Mouse (Mus musculus): ENCODE data around the gene Rbfox1. TPM values are rescaled to one million over a fixed set of nuclear protein-coding genes. Genes with fewer than 3 reads are reported as not detected.

Rbfox1 gene
- polyA plus RNA-seq, 1 experiment, result 0.22 TPM

DNA sequence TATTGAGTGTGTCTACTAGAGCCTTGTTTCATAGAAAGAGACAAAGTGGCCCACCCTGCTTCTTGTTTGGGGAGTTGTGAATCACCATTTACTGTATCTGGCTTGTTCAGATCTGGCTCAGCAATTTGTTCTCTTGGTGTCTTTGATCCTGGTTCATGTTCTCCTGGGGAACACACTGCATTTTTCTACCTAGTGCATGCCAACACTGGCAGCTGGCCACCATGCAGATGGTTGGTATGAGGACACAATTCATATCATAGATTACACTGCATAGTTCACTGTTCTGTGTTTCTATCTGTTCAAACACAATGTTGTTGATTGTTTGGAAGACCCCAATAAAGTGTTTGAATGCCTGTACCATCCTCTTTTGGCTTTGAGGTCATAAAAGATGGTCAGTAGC is 948.3 kb downstream of the Rbfox1 start:
- H3ac ChIP-seq (ENCODE audit: control insufficient read depth, insufficient read length, low read depth), result no peak overlapping the region
- TF ChIP-seq FOSL1 (IDR thresholded peaks at IDR 0.05; ENCODE audit: insufficient read depth, low read length, poor library complexity, severe bottlenecking), result no peak
- TF ChIP-seq CTCF (IDR thresholded peaks at IDR 0.05; ENCODE audit: control insufficient read depth, insufficient read depth, insufficient read length), result no peak
- TF ChIP-seq CEBPB (IDR thresholded peaks at IDR 0.05; ENCODE audit: low read depth), result no peak
- TF ChIP-seq MAX (IDR thresholded peaks at IDR 0.05), result no peak
- TF ChIP-seq USF1 (IDR thresholded peaks at IDR 0.05; ENCODE audit: low read depth), result no peak
- no peak for TF ChIP-seq MYOG (IDR thresholded peaks at IDR 0.05; ENCODE audit: control insufficient read depth, extremely low read depth, insufficient read length)
- TF ChIP-seq MYOD1 (IDR thresholded peaks at IDR 0.05; ENCODE audit: control insufficient read depth, insufficient read length, low read depth), result no peak

DNA sequence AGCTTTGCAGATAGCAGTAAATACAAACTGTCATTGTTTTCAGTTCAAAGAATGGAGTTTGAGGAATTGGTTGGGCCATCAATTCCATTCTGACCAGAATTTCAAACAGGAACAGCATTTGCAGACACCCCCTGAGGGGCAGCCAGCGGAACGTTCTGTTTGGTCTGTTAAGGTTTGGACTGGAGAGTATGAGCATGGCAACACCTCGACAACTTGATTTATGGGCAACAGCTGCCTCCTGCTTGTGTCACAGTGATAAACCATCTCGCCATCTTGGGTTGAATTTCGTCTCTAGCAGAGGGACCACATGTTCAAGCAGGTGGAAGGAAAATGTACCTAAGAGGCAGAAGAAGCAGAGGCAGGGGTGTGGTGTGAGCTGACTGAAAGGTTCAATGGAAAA is 949.9 kb downstream of the Rbfox1 start:
- Histone ChIP-seq H3K79me2 (ENCODE audit: control insufficient read depth, insufficient read depth) (no peaks in the 10 kb centered on the region), H3ac (ENCODE audit: control insufficient read depth, insufficient read length, low read depth) (no peak overlapping the region), H3K79me3 (ENCODE audit: low read depth) (no peaks in the 10 kb centered on the region), H3K4me3 (ENCODE audit: insufficient read depth, poor library complexity, severe bottlenecking) (no peak overlapping the region), H3K36me3 (ENCODE audit: control insufficient read depth, insufficient read depth) (no peaks in the 10 kb centered on the region), H3K27me3 (ENCODE audit: control insufficient read depth, insufficient read depth, insufficient read length) (no peaks in the 10 kb centered on the region)
- peak; percentile 94 for TF ChIP-seq MYOD1 (IDR thresholded peaks at IDR 0.05; ENCODE audit: control insufficient read depth, insufficient read length, low read depth)
- TF ChIP-seq MAX (IDR thresholded peaks at IDR 0.05), result no peak

More for the DNA sequence above, 948.3 kb downstream of the Rbfox1 start:
- H3K4me3 ChIP-seq (ENCODE audit: insufficient read depth, poor library complexity, severe bottlenecking), result no peak overlapping the region
- no peaks in the 10 kb centered on the region for H3K27me3 ChIP-seq (ENCODE audit: control insufficient read depth, insufficient read depth, insufficient read length)
- no peaks in the 10 kb centered on the region for H3K36me3 ChIP-seq (ENCODE audit: control insufficient read depth, insufficient read depth)
- no peaks in the 10 kb centered on the region for H3K79me3 ChIP-seq (ENCODE audit: low read depth)
- no peaks in the 10 kb centered on the region for H3K79me2 ChIP-seq (ENCODE audit: control insufficient read depth, insufficient read depth)

DNA sequence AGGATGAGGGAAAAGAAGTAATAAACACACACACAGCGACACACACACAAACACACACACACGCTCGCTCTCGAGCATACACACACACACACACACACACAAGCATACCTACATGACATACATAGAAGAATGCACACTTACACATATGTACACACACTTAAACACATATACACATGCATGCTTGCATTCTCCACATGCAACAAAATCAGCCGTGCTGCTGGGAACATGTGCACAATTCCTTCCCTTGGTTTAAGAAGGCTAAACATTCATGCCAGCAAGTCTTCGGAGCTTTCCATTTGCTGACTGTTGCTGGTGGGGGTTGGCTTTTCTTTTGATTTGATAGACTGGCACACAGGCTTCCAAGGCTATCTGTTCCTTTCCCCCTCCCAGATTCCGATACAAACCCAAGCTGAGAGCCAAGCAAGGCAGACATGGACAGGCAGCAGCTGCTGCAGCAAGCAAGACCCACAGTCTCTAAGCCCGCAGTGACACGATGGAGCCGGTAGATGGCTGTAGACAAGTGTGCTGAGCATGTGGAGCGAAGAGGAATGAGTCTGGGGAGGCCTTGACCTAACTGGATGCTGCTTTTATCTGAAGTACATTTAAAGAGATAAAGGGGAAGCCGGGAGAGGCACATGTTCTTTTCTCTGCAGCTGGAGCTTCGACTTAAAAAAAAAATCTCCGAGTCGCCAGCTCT is 954.3 kb downstream of the Rbfox1 start:
- Histone ChIP-seq H3K79me3 (ENCODE audit: low read depth) (no peaks in the 10 kb centered on the region), H3K79me2 (ENCODE audit: control insufficient read depth, insufficient read depth) (no peaks in the 10 kb centered on the region), H3K36me3 (ENCODE audit: control insufficient read depth, insufficient read depth) (no peaks in the 10 kb centered on the region), H3K4me3 (ENCODE audit: insufficient read depth, poor library complexity, severe bottlenecking) (no peak overlapping the region), H3K27me3 (ENCODE audit: control insufficient read depth, insufficient read depth, insufficient read length) (no peaks in the 10 kb centered on the region), H3ac (ENCODE audit: control insufficient read depth, insufficient read length, low read depth) (no peak overlapping the region)
- TF ChIP-seq MYOG (IDR thresholded peaks at IDR 0.05; ENCODE audit: control insufficient read depth, extremely low read depth, insufficient read length) (no peak), MAX (IDR thresholded peaks at IDR 0.05) (no peak), CTCF (IDR thresholded peaks at IDR 0.05; ENCODE audit: control insufficient read depth, insufficient read depth, insufficient read length) (peak; percentile 84)

DNA sequence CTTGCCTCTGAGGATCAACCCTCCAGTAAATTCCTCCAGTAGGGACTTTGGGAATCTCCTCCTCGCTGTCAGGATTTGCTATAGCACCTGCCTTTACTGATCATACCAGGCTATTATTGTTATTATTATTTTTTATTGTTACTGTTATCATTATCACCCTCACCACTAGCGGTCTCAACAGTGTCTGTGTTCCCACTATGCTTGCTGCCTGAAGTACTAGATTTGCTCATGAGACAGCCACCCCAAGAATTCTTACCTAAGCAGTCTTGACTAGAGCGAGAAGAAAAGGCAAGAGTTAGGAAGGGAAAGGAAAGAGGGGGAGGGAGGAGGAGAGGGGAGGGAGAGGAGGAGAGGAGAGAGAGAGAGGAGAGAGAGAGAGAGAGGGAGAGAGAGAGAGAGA is 954.9 kb downstream of the Rbfox1 start:
- Histone ChIP-seq H3K79me2 (ENCODE audit: control insufficient read depth, insufficient read depth) (no peaks in the 10 kb centered on the region), H3K79me3 (ENCODE audit: low read depth) (no peaks in the 10 kb centered on the region), H3K36me3 (ENCODE audit: control insufficient read depth, insufficient read depth) (no peaks in the 10 kb centered on the region), H3K4me3 (ENCODE audit: insufficient read depth, poor library complexity, severe bottlenecking) (no peak overlapping the region), H3ac (ENCODE audit: control insufficient read depth, insufficient read length, low read depth) (no peak overlapping the region), H3K27me3 (ENCODE audit: control insufficient read depth, insufficient read depth, insufficient read length) (no peaks in the 10 kb centered on the region)
- no peak for TF ChIP-seq MYOD1 (IDR thresholded peaks at IDR 0.05; ENCODE audit: control insufficient read depth, insufficient read length, low read depth)
- TF ChIP-seq CEBPB (IDR thresholded peaks at IDR 0.05; ENCODE audit: low read depth), result no peak
- TF ChIP-seq FOSL1 (IDR thresholded peaks at IDR 0.05; ENCODE audit: insufficient read depth, low read length, poor library complexity, severe bottlenecking), result no peak
- no peak for TF ChIP-seq CTCF (IDR thresholded peaks at IDR 0.05; ENCODE audit: control insufficient read depth, insufficient read depth, insufficient read length)
- TF ChIP-seq MAX (IDR thresholded peaks at IDR 0.05), result no peak
- TF ChIP-seq USF1 (IDR thresholded peaks at IDR 0.05; ENCODE audit: low read depth), result no peak
- TF ChIP-seq MYOG (IDR thresholded peaks at IDR 0.05; ENCODE audit: control insufficient read depth, extremely low read depth, insufficient read length), result no peak

DNA sequence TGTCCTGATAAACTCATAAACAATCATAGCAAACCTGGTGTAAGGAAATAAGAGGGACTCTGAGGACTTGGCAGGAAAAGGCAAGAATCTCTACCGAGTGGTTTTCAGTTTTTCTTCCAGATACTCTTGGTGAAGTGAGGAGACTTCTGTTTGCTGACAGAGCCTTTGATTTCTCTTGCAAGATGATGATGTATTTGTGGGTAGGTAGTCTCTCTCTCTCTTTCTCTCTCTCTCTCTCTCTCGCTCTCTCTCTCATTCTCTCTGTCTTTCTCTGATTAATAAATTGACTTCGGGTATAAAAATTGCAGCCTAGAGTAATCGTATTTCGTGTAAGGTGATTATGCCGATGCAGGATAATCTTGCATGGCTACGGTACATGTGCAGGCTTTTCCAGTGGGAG is 955.3 kb downstream of the Rbfox1 start:
- H3K4me3 ChIP-seq (ENCODE audit: insufficient read depth, poor library complexity, severe bottlenecking), result no peak overlapping the region
- no peaks in the 10 kb centered on the region for H3K79me3 ChIP-seq (ENCODE audit: low read depth)
- TF ChIP-seq CEBPB (IDR thresholded peaks at IDR 0.05; ENCODE audit: low read depth) (no peak), CTCF (IDR thresholded peaks at IDR 0.05; ENCODE audit: control insufficient read depth, insufficient read depth, insufficient read length) (no peak), USF1 (IDR thresholded peaks at IDR 0.05; ENCODE audit: low read depth) (no peak), FOSL1 (IDR thresholded peaks at IDR 0.05; ENCODE audit: insufficient read depth, low read length, poor library complexity, severe bottlenecking) (no peak), MYOD1 (IDR thresholded peaks at IDR 0.05; ENCODE audit: control insufficient read depth, insufficient read length, low read depth) (no peak), MYOG (IDR thresholded peaks at IDR 0.05; ENCODE audit: control insufficient read depth, extremely low read depth, insufficient read length) (no peak)
- H3K27me3 ChIP-seq (ENCODE audit: control insufficient read depth, insufficient read depth, insufficient read length), result no peaks in the 10 kb centered on the region
- H3ac ChIP-seq (ENCODE audit: control insufficient read depth, insufficient read length, low read depth), result no peak overlapping the region
- H3K36me3 ChIP-seq (ENCODE audit: control insufficient read depth, insufficient read depth), result no peaks in the 10 kb centered on the region
- no peaks in the 10 kb centered on the region for H3K79me2 ChIP-seq (ENCODE audit: control insufficient read depth, insufficient read depth)

DNA sequence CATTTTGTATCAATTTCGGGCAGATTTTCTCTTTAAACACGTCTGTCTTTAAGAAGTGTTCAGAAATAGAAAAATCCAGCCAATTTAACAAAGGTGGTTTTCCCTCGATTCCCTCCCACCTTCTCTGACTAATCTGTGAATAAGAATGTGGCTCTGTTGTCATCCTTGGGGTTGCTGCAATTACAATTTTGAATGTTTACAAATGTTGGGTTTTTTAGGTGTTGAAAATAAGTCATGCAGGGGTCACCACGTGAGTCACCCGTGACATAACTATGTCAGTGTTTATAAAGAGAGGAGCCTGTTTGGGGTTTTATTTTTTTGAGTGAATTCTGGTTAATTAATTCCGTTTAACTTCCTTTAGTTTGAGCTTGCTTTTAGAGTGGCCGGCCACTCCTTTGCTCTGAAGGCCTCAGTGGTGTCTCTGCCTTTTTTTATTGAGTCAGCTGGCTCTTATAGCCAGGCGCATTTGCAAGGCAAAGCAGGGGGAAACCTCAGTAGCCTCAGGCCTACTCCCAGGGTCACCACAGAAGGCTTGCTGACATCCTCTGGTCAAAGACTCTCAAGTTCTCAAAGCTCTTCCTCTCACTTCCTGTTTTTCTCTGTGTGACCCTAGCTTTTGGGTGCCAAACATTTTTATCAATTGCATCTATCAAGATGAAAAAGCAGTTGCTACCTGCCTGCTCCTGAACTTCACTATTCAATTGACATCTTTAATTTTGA is 957.1 kb downstream of the Rbfox1 start:
- H3K27me3 ChIP-seq (ENCODE audit: control insufficient read depth, insufficient read depth, insufficient read length), result no peaks in the 10 kb centered on the region
- H3ac ChIP-seq (ENCODE audit: control insufficient read depth, insufficient read length, low read depth), result no peak overlapping the region
- H3K79me3 ChIP-seq (ENCODE audit: low read depth), result no peaks in the 10 kb centered on the region
- H3K79me2 ChIP-seq (ENCODE audit: control insufficient read depth, insufficient read depth), result no peaks in the 10 kb centered on the region
- H3K4me3 ChIP-seq (ENCODE audit: insufficient read depth, poor library complexity, severe bottlenecking), result no peak overlapping the region
- H3K36me3 ChIP-seq (ENCODE audit: control insufficient read depth, insufficient read depth), result no peaks in the 10 kb centered on the region
- peak; percentile 62 for TF ChIP-seq FOSL1 (IDR thresholded peaks at IDR 0.05; ENCODE audit: insufficient read depth, low read length, poor library complexity, severe bottlenecking)
- TF ChIP-seq MYOG (IDR thresholded peaks at IDR 0.05; ENCODE audit: control insufficient read depth, extremely low read depth, insufficient read length), result no peak
- TF ChIP-seq CTCF (IDR thresholded peaks at IDR 0.05; ENCODE audit: control insufficient read depth, insufficient read depth, insufficient read length), result no peak
- TF ChIP-seq MYOD1 (IDR thresholded peaks at IDR 0.05; ENCODE audit: control insufficient read depth, insufficient read length, low read depth), result peak; percentile 2
- TF ChIP-seq MAX (IDR thresholded peaks at IDR 0.05), result no peak
- peak; percentile 66 for TF ChIP-seq CEBPB (IDR thresholded peaks at IDR 0.05; ENCODE audit: low read depth)

Data from C2C12 (cell line).